Mouse (Mus musculus): Measurements from ENCODE around the gene Scd1. TPM values are rescaled to one million over a fixed set of nuclear protein-coding genes. Genes with fewer than 3 reads are reported as not detected.

Scd1 gene
- total and polyA plus RNA-seq, 3 experiments = 225 to 314 (median 244) TPM

DNA sequence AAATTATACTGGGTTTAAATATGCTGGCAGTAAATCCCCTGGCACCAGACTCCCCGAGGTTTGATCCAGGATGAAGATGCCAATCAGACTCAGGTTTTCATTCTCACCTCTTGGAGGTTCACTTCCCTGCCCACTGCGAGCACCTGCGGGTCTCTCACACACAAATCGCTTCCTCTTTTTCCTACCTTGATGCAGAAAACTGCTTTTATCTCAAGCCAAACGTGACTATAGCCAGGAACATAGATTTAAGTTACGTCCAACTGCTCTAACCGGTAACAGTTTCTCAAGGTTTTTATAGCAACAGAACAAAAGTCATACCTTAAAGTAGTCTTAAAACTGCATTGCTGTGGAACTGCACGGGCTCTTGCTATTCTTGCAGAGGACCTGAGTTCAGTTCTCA is 58.0 kb downstream of the Scd1 start:
- no peaks in the 10 kb centered on the region for H3K36me3 ChIP-seq (replicated peaks in 1 of 2; ENCODE audit: control insufficient read depth in 1 of 2, insufficient read depth in 1 of 2, low read length in 1 of 2)
- DNase-seq (ENCODE audit: extremely low read depth) = no peak
- H3K9me3 ChIP-seq (replicated peaks; ENCODE audit: low read length) = peaks cover 12% of the 10 kb centered on the region
- H3K27me3 ChIP-seq (replicated peaks) = no peaks in the 10 kb centered on the region
- no peak overlapping the region for H3K9ac ChIP-seq (ENCODE audit: insufficient read depth, low read depth)
- in situ Hi-C loops (cut with MboI; ENCODE audit: low pct_ligation_motif_present, low pct_unique_long_range_greater_than_20kb, low sequenced_read_pairs) = no loop called here
- no peaks in the 10 kb centered on the region for H3K79me2 ChIP-seq (replicated peaks; ENCODE audit: control insufficient read depth, extremely low read depth, insufficient read depth, poor library complexity, severe bottlenecking)
- no peak overlapping the region for H3K27ac ChIP-seq (ENCODE audit: insufficient read depth, low read depth)
- H3K4me2 ChIP-seq (ENCODE audit: insufficient read depth, low read depth, poor library complexity, severe bottlenecking) = no peak overlapping the region
- no peak for TF ChIP-seq HCFC1 (IDR thresholded peaks at IDR 0.05; ENCODE audit: low read depth, low read length)
- no peak for TF ChIP-seq SMC3 (IDR thresholded peaks at IDR 0.05; ENCODE audit: low read depth, low read length)
- TF ChIP-seq IRF4 (IDR thresholded peaks at IDR 0.05; ENCODE audit: low read depth, low read length) = no peak
- TF ChIP-seq TCF12 (IDR thresholded peaks at IDR 0.05; ENCODE audit: low read depth, low read length) = no peak
- TF ChIP-seq CTCF (conservative IDR thresholded peaks at IDR 0.05 in 1 of 2, IDR thresholded peaks at IDR 0.05 in 1 of 2; ENCODE audit: low read depth in 2 of 2, low read length in 2 of 2) = no peak
- TF ChIP-seq MAZ (IDR thresholded peaks at IDR 0.05; ENCODE audit: low read depth, low read length) = no peak
- TF ChIP-seq MAFK (IDR thresholded peaks at IDR 0.05; ENCODE audit: insufficient replicate concordance, low read length) = no peak
- TF ChIP-seq KAT2A (IDR thresholded peaks at IDR 0.05; ENCODE audit: insufficient replicate concordance, low read length) = no peak
- TF ChIP-seq TBP (conservative IDR thresholded peaks at IDR 0.05; ENCODE audit: low read depth, low read length) = no peak
- no peak for TF ChIP-seq RAD21 (IDR thresholded peaks at IDR 0.05; ENCODE audit: low read depth, low read length)
- no peak for TF ChIP-seq ETS1 (conservative IDR thresholded peaks at IDR 0.05; ENCODE audit: low read depth, low read length)
- no peak for TF ChIP-seq NELFE (IDR thresholded peaks at IDR 0.05; ENCODE audit: low read depth, low read length)
- no peak for TF ChIP-seq MYC (IDR thresholded peaks at IDR 0.05; ENCODE audit: low read depth, low read length)
- no peak for TF ChIP-seq E2F4 (IDR thresholded peaks at IDR 0.05; ENCODE audit: insufficient replicate concordance, low read depth, low read length)
- TF ChIP-seq JUN (IDR thresholded peaks at IDR 0.05; ENCODE audit: insufficient read depth, low read depth, low read length) = no peak
- no peak for TF ChIP-seq MAX (IDR thresholded peaks at IDR 0.05; ENCODE audit: low read length)
- TF ChIP-seq CHD1 (IDR thresholded peaks at IDR 0.05; ENCODE audit: low read depth, low read length) = no peak
- no peak for TF ChIP-seq UBTF (IDR thresholded peaks at IDR 0.05; ENCODE audit: low read depth, low read length)
- dilution Hi-C loops (cut with MboI; ENCODE audit: extremely low pct_ligation_motif_present, extremely low pct_unique_long_range_greater_than_20kb, low sequenced_read_pairs) = no loop called here
- H3K4me1 ChIP-seq (ENCODE audit: control insufficient read depth in 1 of 2, insufficient read depth in 2 of 2) = peaks cover 2 to 8% of the 10 kb centered on the region in 2 experiments; a peak in 2 of 4 replicates
- no peak overlapping the region for H3K4me3 ChIP-seq (replicated peaks in 1 of 3; ENCODE audit: low read depth in 2 of 3, low read length in 2 of 3, poor library complexity in 1 of 3)

Other genes with a start within 250 kb of the Scd1 start
- 0.04 TPM in 1 of 2 replicates, not detected in the other for gene Pkd2l1, start 215.4 kb downstream of the Scd1 start, total RNA-seq (2012; rRNA removed)
- not detected in 2 replicates for gene Pkd2l1, start 215.4 kb downstream of the Scd1 start, total RNA-seq (2014; rRNA removed)
- 0.07 TPM in 2 replicates for gene Pkd2l1, start 215.4 kb downstream of the Scd1 start, polyA plus RNA-seq (2012; ENCODE audit: insufficient read length, low read depth)
- 0.04 TPM in 1 of 2 replicates, not detected in the other for gene Scd3, start 204.6 kb downstream of the Scd1 start, total RNA-seq (2012; rRNA removed)
- not detected in 2 replicates for gene Scd3, start 204.6 kb downstream of the Scd1 start, total RNA-seq (2014; rRNA removed)
- gene Scd3, start 204.6 kb downstream of the Scd1 start, polyA plus RNA-seq (2012; ENCODE audit: insufficient read length, low read depth) = 0.11 TPM in 1 of 2 replicates, not detected in the other
- gene Scd2, start 114.2 kb downstream of the Scd1 start, total RNA-seq (2012; rRNA removed) = 204 and 212 TPM in 2 replicates
- gene Scd2, start 114.2 kb downstream of the Scd1 start, total RNA-seq (2014; rRNA removed) = 123 and 205 TPM in 2 replicates
- 274 and 408 TPM in 2 replicates for gene Scd2, start 114.2 kb downstream of the Scd1 start, polyA plus RNA-seq (2012; ENCODE audit: insufficient read length, low read depth)
- 0.08 TPM in 1 of 2 replicates, not detected in the other for gene Scd4, start 74.8 kb downstream of the Scd1 start, total RNA-seq (2012; rRNA removed)
- 0.18 TPM in 1 of 2 replicates, not detected in the other for gene Scd4, start 74.8 kb downstream of the Scd1 start, total RNA-seq (2014; rRNA removed)
- gene Scd4, start 74.8 kb downstream of the Scd1 start, polyA plus RNA-seq (2012; ENCODE audit: insufficient read length, low read depth) = 0.10 and 0.11 TPM in 2 replicates
- not detected in 2 replicates for gene Wnt8b, start 85.6 kb upstream of the Scd1 start, total RNA-seq (2012; rRNA removed)
- gene Wnt8b, start 85.6 kb upstream of the Scd1 start, total RNA-seq (2014; rRNA removed) = not detected in 2 replicates
- 0.07 TPM in 1 of 2 replicates, not detected in the other for gene Wnt8b, start 85.6 kb upstream of the Scd1 start, polyA plus RNA-seq (2012; ENCODE audit: insufficient read length, low read depth)
- gene Sec31b, start 138.0 kb upstream of the Scd1 start, total RNA-seq (2012; rRNA removed) = 0.17 TPM in 2 replicates
- 0.19 and 0.34 TPM in 2 replicates for gene Sec31b, start 138.0 kb upstream of the Scd1 start, total RNA-seq (2014; rRNA removed)
- 0.64 and 1.1 TPM in 2 replicates for gene Sec31b, start 138.0 kb upstream of the Scd1 start, polyA plus RNA-seq (2012; ENCODE audit: insufficient read length, low read depth)
- gene Gm20538, start 145.0 kb upstream of the Scd1 start, total RNA-seq (2012; rRNA removed) = 1.7 TPM in 1 of 2 replicates, not detected in the other
- not detected in 2 replicates for gene Gm20538, start 145.0 kb upstream of the Scd1 start, total RNA-seq (2014; rRNA removed)
- gene Gm20538, start 145.0 kb upstream of the Scd1 start, polyA plus RNA-seq (2012; ENCODE audit: insufficient read length, low read depth) = not detected in 2 replicates
- gene Ndufb8, start 147.6 kb upstream of the Scd1 start, total RNA-seq (2012; rRNA removed) = 341 and 383 TPM in 2 replicates
- gene Ndufb8, start 147.6 kb upstream of the Scd1 start, total RNA-seq (2014; rRNA removed) = 278 and 354 TPM in 2 replicates
- 311 and 321 TPM in 2 replicates for gene Ndufb8, start 147.6 kb upstream of the Scd1 start, polyA plus RNA-seq (2012; ENCODE audit: insufficient read length, low read depth)
- 12.9 and 13.5 TPM in 2 replicates for gene Hif1an, start 155.0 kb upstream of the Scd1 start, total RNA-seq (2012; rRNA removed)
- gene Hif1an, start 155.0 kb upstream of the Scd1 start, total RNA-seq (2014; rRNA removed) = 7.2 and 8.3 TPM in 2 replicates
- gene Hif1an, start 155.0 kb upstream of the Scd1 start, polyA plus RNA-seq (2012; ENCODE audit: insufficient read length, low read depth) = 26.8 and 29.2 TPM in 2 replicates